Mouse (Mus musculus): ENCODE data around the gene Syt16.

Gene Syt16

DNA sequence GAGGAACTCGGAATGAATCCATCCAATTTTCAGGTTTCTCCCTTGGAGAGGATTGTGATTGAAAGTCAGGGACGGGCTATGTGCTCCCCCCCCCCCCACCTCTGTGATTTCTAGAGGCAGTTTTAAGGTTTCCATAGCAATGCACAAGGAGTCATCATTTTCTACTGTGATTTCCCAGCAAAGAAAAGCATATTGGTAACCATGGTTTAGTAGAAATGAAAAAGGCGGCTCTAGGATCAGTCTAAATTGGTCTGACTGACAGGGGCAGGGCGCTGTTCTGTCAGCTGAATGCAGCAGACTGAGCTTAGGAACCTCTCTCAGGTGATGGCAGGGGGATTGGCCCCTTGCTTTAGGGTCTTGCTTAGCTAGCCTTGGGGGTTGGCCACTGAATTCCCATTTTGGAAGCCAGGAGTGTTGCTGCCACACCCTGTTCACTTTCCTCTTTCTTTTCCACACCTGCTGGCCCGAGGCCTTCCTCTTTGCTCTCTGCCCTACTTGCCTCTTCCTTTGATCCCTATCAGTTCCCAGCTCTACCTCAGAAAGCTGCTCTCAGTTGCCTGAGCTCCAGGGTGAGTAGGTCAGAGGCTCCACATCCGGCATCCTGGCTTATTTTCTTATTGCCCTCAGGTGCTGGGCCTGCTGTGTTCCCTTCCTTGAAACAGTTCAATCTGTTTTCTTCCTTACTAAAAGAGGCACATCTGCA, 108.5 kb downstream of the Syt16 start:
- DNase-seq (ENCODE audit: low spot score), result no peak

DNA sequence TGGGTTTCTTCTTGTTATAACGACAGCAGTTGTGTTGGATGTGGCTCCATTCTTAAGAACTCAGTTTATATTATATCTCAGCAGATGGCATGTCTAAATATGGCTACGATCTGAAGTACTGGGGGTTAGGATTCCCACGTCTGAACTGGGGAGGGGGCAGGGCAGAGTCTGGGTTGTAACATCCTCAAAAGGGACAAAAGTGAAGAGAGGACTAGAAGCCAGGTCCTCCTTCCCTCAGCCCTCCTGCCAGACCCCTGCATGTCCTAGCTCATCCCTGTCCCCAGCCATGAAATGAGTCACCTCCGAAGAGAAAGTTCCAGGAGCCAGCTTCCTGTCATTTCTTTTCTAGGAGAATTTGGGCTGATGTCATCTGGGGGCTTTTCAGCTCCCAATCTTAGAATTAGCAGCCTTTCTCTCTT, 111.2 kb downstream of the Syt16 start:
- no peak for DNase-seq (ENCODE audit: low spot score)

DNA sequence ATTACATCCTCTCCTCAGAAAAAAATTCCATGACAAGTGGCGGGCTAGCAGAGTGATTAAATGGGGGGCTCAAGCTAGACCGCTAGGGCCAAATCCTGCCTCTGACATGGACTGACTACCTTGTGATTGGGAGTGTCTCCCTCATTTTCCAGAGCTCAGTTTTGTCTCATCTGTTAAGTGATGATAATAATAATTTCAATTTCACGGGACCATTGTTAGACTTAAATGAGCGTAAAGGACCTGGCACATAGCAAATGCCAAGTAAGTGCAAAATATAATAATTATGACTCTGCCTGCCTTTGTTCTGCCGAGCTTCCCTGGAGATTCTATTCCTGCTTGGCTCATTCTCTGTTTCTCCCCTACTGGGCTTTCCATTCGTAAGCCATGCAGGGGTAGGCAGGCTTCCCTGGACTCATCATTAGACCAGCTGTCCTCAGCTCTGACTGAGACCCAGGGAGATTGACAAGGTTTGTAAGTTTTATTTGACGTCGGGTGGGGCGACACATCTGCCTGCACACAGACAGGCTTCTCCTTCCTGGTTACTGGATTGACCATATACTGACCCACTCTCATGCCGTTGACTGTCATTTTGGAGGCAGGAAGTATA, 112.1 kb downstream of the Syt16 start:
- no peak for DNase-seq (ENCODE audit: low spot score)

DNA sequence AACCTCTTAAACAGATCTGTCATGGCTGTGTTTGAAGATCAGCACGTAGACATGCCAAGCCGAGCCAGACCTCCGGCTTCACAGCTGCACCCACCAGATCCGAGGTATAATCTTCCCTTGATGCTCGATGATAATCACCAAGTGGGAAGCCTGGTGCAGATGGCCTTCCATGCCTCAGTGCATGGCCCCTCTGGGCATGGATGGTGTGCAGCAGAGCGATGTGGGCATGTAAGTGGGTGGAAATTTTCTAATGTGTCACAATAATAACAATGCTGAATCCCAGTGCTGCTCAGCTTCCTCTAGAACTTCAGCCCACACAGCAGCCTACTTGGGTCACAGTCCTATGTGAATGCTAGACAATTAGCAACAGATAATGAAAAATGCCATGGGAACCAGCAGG, 119.4 kb downstream of the Syt16 start:
- DNase-seq (ENCODE audit: low spot score), result no peak

GRCm38 (mm10) chr12:74125796-74126195, 128.3 kb downstream of the Syt16 start:
- no peak for DNase-seq (ENCODE audit: low spot score)

DNA sequence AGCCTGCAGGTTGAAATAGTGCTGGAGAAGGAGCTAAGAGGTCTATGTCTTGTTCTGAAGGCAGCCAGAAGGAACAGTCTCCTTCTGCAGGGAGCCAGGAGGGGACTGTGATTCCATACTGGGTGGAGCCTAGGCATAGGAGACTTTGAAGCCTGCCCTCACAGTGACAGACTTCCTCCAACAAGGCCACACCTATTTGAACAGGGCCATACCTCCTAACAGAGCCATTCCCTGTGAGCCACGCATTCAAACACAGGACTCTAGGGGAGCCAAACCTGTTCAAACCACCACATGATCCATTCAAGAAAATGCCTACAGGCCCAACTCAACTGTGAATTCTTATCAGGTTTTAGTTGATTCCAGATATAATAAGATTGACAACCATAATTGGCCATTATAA, 130.8 kb downstream of the Syt16 start:
- DNase-seq (ENCODE audit: low spot score), result no peak

GRCm38 (mm10) chr12:74131790-74132189, 134.3 kb downstream of the Syt16 start:
- no peak for DNase-seq (ENCODE audit: low spot score)

GRCm38 (mm10) chr12:74142147-74142546, 144.7 kb downstream of the Syt16 start:
- no peak for DNase-seq (ENCODE audit: low spot score)

GRCm38 (mm10) chr12:74144385-74144784, 146.9 kb downstream of the Syt16 start:
- no peak for DNase-seq (ENCODE audit: low spot score)

GRCm38 (mm10) chr12:74160791-74161190, 163.3 kb downstream of the Syt16 start:
- DNase-seq (ENCODE audit: low spot score), result no peak

- no peak for DNase-seq (ENCODE audit: low spot score)
Measured at GRCm38 (mm10) chr12:74163080-74163479, 165.6 kb downstream of the Syt16 start.

DNA sequence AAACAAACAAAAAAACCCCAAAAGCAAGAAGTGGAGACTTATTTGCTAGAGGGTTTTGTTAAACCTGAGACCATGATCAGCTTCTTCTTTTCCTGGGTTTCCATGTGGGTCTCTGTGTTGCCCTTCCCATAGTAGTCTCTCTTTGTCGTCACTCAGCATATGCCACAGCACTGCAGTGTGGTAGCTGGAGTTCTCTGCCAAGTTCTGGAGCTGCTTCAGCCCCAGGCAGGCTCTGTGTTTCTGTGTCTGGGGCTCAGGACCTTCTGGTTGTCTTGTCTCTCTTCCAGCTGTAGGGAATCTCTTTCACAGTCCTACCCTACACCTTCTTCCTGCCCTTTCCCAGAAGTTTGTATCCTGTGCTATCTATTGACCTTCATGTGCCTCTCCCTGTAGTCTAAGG, 173.8 kb downstream of the Syt16 start:
- no peak for DNase-seq (ENCODE audit: low spot score)

- no peak for DNase-seq (ENCODE audit: low spot score)
Measured at GRCm38 (mm10) chr12:74173902-74174301, 176.4 kb downstream of the Syt16 start.

DNA sequence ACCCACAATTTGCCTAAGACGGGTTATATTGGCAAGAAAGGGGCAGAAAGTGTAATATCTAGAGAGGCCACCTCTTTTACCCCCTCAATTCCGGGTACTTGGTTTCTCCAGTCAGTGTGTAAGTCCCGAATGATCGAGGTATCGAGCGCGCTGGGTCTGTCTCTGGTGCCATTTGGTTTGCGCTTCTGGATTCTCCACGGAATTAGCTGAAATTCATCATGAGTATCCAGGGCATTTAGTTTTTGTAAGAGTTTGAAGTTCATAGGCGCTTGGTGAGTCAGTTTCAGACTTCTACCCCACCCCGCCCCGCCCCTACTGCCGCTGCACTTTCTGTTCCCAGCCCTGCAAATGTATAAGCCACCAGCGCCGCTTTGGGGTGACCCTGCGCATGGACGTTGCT, 187.1 kb downstream of the Syt16 start:
- no peak for DNase-seq (ENCODE audit: low spot score)

- no peak for DNase-seq (ENCODE audit: low spot score)
Measured at GRCm38 (mm10) chr12:74188243-74188785, 190.9 kb downstream of the Syt16 start.

DNA sequence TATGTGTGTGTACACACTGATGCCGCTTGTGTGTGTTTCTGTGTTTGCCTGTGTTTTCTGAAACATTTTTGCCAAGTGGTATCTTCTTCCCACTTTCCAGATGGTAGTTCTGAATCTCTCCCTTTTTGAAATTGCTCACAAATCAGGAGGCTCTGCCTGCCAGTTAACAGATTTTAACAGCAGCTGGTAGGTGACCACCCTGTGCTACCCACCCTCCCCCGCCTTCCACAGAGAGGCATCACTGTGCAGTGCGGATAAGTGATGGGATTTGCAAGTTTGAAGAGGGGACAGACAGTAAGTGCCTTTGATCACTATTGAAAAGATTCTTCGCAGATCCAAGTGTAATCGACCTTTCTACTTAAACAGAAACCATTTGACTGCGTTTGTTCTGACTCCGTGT, 191.4 kb downstream of the Syt16 start:
- no peak for DNase-seq (ENCODE audit: low spot score)

- no peak for DNase-seq (ENCODE audit: low spot score)
Measured at GRCm38 (mm10) chr12:74189840-74190239, 192.4 kb downstream of the Syt16 start.

DNA sequence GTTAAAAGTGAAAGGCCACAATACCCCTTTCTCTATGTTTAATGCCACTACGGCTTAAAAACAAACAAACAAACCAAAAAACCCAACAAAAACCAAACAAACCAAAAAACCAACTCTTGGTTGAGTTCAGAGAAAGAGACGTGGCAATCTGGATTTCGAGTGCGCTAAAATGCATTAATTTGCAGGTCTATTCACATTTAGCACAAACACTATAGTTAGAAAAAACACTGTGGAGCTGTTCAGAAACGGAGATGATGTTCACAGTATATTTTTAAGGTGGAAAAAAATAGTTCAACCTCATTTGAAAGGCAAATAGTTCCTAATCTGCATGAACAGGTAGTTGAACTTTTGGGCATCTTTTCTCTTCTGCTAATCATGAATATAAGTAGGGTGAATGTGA, 192.8 kb downstream of the Syt16 start:
- no peak for DNase-seq (ENCODE audit: low spot score)

DNA sequence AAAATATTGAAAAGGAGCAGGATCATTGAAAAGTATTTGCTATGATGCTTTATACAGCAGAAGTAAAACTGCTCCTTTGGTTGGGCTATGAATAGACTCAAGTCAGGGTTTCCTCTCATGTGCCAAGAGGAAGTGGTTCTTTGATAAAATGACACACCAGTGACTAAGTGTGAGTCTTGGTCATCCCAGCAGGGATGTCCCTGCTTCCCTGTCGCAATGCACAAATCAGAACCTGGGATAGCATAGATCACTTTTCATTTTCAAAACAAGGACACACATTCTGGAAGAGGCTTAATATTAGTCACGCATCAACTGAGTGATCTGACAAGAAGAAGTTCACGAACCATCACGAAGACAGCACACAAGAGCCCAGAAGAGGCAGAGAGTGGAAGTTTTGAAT, 195.1 kb downstream of the Syt16 start:
- DNase-seq (ENCODE audit: low spot score), result no peak

- DNase-seq (ENCODE audit: low spot score), result no peak
Measured at GRCm38 (mm10) chr12:74201410-74201809, 203.9 kb downstream of the Syt16 start.

GRCm38 (mm10) chr12:74202431-74203042, 205.1 kb downstream of the Syt16 start:
- no peak for DNase-seq (ENCODE audit: low spot score)

DNA sequence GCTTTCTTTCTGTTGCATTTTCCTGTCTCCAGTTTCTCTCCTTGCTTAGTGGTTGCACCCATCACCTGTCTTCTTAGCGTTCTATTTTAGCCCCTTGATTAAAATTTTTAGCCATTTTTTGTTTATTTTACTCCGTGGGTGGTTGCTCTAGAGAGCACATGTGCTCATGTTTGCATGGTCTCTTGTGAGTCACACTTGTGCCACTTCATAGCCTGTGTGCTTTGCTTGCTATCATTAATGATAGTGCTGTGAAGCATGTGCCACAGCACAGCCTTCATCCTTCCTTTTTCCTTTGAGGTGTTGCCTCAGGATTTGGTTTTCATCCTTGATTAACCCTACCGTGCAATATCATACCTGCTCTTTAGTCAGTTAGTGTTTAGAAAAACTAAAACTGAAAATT, 214.7 kb downstream of the Syt16 start:
- DNase-seq (ENCODE audit: low spot score), result no peak

- DNase-seq (ENCODE audit: low spot score), result no peak
Measured at GRCm38 (mm10) chr12:74216103-74216728, 218.8 kb downstream of the Syt16 start.
